16 mouse cellular contexts compared by ENCODE assay signal in the genomic region with DNA sequence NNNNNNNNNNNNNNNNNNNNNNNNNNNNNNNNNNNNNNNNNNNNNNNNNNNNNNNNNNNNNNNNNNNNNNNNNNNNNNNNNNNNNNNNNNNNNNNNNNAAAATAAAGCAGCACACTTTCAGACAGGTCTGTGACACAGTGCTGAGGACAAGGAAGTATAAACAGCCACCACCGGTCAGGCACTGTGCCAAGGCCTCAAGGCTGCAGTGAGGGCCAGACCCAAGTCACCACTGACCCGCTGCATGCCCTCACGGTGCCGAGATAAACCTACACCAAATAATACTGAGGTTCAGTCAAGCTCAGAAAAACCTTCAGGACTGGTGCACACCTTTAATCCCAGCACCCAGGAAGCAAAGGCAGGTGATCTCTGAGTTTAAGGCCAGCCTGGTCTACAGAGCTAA. TPM values are rescaled to one million over a fixed set of nuclear protein-coding genes. Genes with fewer than 3 reads are reported as not detected.
DNase-seq lines count a peak whose midpoint lies in the region; ATAC-seq and TF ChIP-seq lines count a peak whose summit lies in the region.
"Had no signal": no experiment of that assay in that cellular context is flagged by ENCODE, and none has a peak within 500 bp of the region (broad histone marks: within the 10 kb centered on the region; RNA-seq: fewer than 3 reads in every experiment).

No protein-coding gene starts in this region.

- H3K27ac ChIP-seq in liver, adult 2 months (replicated peaks; ENCODE audit: insufficient read depth, low read depth, low read length): no peak overlapping the region
- no peak overlapping the region for H3K27ac ChIP-seq in liver, postnatal 0 days (ENCODE audit: low read depth)
- no peak overlapping the region for H3K27ac ChIP-seq in hindbrain, postnatal 0 days
- H3K27ac ChIP-seq: gastrocnemius, adult 2 months; heart, embryonic 15.5 days had no signal

- no peaks in the 10 kb centered on the region for H3K79me2 ChIP-seq in liver, adult 2 months (ENCODE audit: control insufficient read depth, insufficient read depth, low read length)

- H3K27me3 ChIP-seq in liver, adult 2 months (ENCODE audit: control insufficient read depth, insufficient read depth, low read length): no peaks in the 10 kb centered on the region
- no peaks in the 10 kb centered on the region for H3K27me3 ChIP-seq in liver, postnatal 0 days (ENCODE audit: insufficient read depth, low read length)
- H3K27me3 ChIP-seq in hindbrain, postnatal 0 days (ENCODE audit: insufficient read depth, low read length): no peaks in the 10 kb centered on the region
- H3K27me3 ChIP-seq: heart, embryonic 15.5 days had no signal

- no peak for TF ChIP-seq POLR2A in liver, adult 2 months (IDR thresholded peaks at IDR 0.05; ENCODE audit: extremely low read depth, insufficient read depth, low read length)

- H3K9me3 ChIP-seq in liver, postnatal 0 days (ENCODE audit: low read length): no peaks in the 10 kb centered on the region
- H3K9me3 ChIP-seq in hindbrain, postnatal 0 days (ENCODE audit: low read length): no peaks in the 10 kb centered on the region
- H3K9me3 ChIP-seq: heart, embryonic 15.5 days; megakaryocyte, embryonic 14.5 days had no signal

- H3K4me1 ChIP-seq in liver, adult 2 months (ENCODE audit: control insufficient read depth, insufficient read depth, low read length): no peaks in the 10 kb centered on the region
- peaks cover 3% of the 10 kb centered on the region; the same call in 1 of the 2 replicates for H3K4me1 ChIP-seq in liver, postnatal 0 days (ENCODE audit: insufficient read depth)
- H3K4me1 ChIP-seq in hindbrain, postnatal 0 days (ENCODE audit: insufficient read depth, low read length): no peaks in the 10 kb centered on the region
- H3K4me1 ChIP-seq: heart, embryonic 15.5 days had no signal

- no peak for DNase-seq in cerebellum, adult 11 months
- peak; percentile 10 for DNase-seq in liver, adult 2 months (ENCODE audit: extremely low read depth, low read depth, low spot score)
- DNase-seq in liver, postnatal 0 days: no peak
- DNase-seq in adrenal gland, postnatal 14 days: peak; percentile 89
- peak; percentile 63 to 71 for DNase-seq in kidney, adult 8-10 months
- DNase-seq in hindbrain, postnatal 0 days (ENCODE audit: low spot score): no peak
- DNase-seq: gastrocnemius, adult 2 months; layer of hippocampus, postnatal 36 days; retina, postnatal 1 day had no signal

- H3K36me3 ChIP-seq in liver, adult 2 months (ENCODE audit: control insufficient read depth, insufficient read depth, low read length): no peaks in the 10 kb centered on the region
- no peaks in the 10 kb centered on the region for H3K36me3 ChIP-seq in liver, postnatal 0 days (replicated peaks; ENCODE audit: insufficient read depth, low read length)
- H3K36me3 ChIP-seq in hindbrain, postnatal 0 days (ENCODE audit: insufficient read depth, low read length): no peaks in the 10 kb centered on the region
- H3K36me3 ChIP-seq: heart, embryonic 15.5 days had no signal

- ATAC-seq in cerebellum, adult (ENCODE audit: insufficient number of reproducible peaks, low FRiP score, low TSS enrichment): 0 out of 2 replicates have a peak, but pooled peaks have one; percentile 76
- no peak for ATAC-seq in liver, postnatal 0 days
- no peak for ATAC-seq in frontal cortex, adult (ENCODE audit: low TSS enrichment)
- ATAC-seq in hindbrain, postnatal 0 days: no peak
- ATAC-seq: inflammation-experienced regulatory T-cells, adult 6 months had no signal

- WGBS in liver, adult 2 months: 26% methylated on average over 4 of the region's 4 CpGs
- 62% methylated on average over 4 of the region's 4 CpGs for WGBS in liver, postnatal 0 days (ENCODE audit: insufficient replicate concordance)
- WGBS in hindbrain, postnatal 0 days: 44% methylated on average over 4 of the region's 4 CpGs

- H3K9ac ChIP-seq in liver, adult 2 months (ENCODE audit: low read depth, low read length): no peak overlapping the region
- H3K9ac ChIP-seq in liver, postnatal 0 days (replicated peaks): no peak overlapping the region
- H3K9ac ChIP-seq in hindbrain, postnatal 0 days (replicated peaks; ENCODE audit: low read length): no peak overlapping the region
- H3K9ac ChIP-seq: heart, embryonic 15.5 days had no signal

- H3K4me2 ChIP-seq in liver, postnatal 0 days (ENCODE audit: low read depth, low read length): no peak overlapping the region
- no peak overlapping the region for H3K4me2 ChIP-seq in hindbrain, postnatal 0 days (ENCODE audit: low read depth, low read length)
- H3K4me2 ChIP-seq: heart, embryonic 15.5 days; liver, embryonic 11.5 days had no signal

- TF ChIP-seq CTCF in liver, adult 2 months (IDR thresholded peaks at IDR 0.05; ENCODE audit: low read depth, low read length): no peak
- no peak for TF ChIP-seq CTCF in liver, postnatal 0 days (IDR thresholded peaks at IDR 0.05; ENCODE audit: low read depth)
- no peak for TF ChIP-seq CTCF in hindbrain, postnatal 0 days (IDR thresholded peaks at IDR 0.05; ENCODE audit: low read depth)

- H3K4me3 ChIP-seq in liver, adult 2 months (ENCODE audit: insufficient read depth, low read depth, low read length): no peak overlapping the region
- no peak overlapping the region for H3K4me3 ChIP-seq in liver, postnatal 0 days (ENCODE audit: low read depth, low read length)
- H3K4me3 ChIP-seq in hindbrain, postnatal 0 days (ENCODE audit: low read length): no peak overlapping the region
- H3K4me3 ChIP-seq: gastrocnemius, adult 2 months; heart, embryonic 15.5 days; megakaryocyte, embryonic 14.5 days; myocyte had no signal

- no peak for TF ChIP-seq EP300 in liver, postnatal 0 days (IDR thresholded peaks at IDR 0.05; ENCODE audit: low read depth)

RNA-seq across cellular contexts. Expression of a gene that starts 13.7 kb away (rescaled TPM):
- 0.37 and 0.54 TPM in 2 replicates for total RNA-seq in liver, adult 2 months (2014; rRNA removed)
- polyA plus RNA-seq in liver, adult 2 months (2012; rRNA removed): 0.57 and 0.81 TPM in 2 replicates
- 0.89 and 0.97 TPM in 2 replicates for polyA plus RNA-seq in liver, postnatal 0 days (2015; fragmentation: Nextera tagmentation; extraction: Ambion mirVana)
- total RNA-seq in adrenal gland, postnatal 14 days (2021): 29.2 and 35.4 TPM in 2 replicates
- 118 and 120 TPM in 2 replicates for total RNA-seq in hindbrain, postnatal 0 days (2014; rRNA removed)
- 46.2 and 47.4 TPM in 2 replicates for polyA plus RNA-seq in hindbrain, postnatal 0 days (2015; fragmentation: Nextera tagmentation; extraction: Ambion mirVana)
- polyA plus RNA-seq: inflammation-experienced regulatory T-cells, adult 6 months had no signal

Comparison
In these comparisons a context has a peak if more than half of its experiments do, and no peak if none do; other contexts are left out.
1. DNase-seq: peak in liver, adult 2 months (single experiment), adrenal gland, postnatal 14 days (single experiment) and kidney, adult 8-10 months (2 of 2); none in cerebellum, adult 11 months (single experiment), liver, postnatal 0 days (single experiment) and hindbrain, postnatal 0 days (single experiment).
2. RNA of a gene that starts 13.7 kb away (total RNA-seq): 118 to 120 TPM in hindbrain, postnatal 0 days and 29.2 to 35.4 TPM in adrenal gland, postnatal 14 days; 0.37 to 0.54 TPM in liver, adult 2 months; every median in the first group is over 10 times any median in the second.